Mouse (Mus musculus) thymus, adult 2 months (tissue): ENCODE results near the gene Rgr. TPM values are rescaled to one million over a fixed set of nuclear protein-coding genes. Genes with fewer than 3 reads are reported as not detected.

Experiments
- DNase-seq: peaks from one replicate; pipeline ENCODE4 v3.0.0; 2021
- H3K27ac ChIP-seq: fragments of 200-500 bp; 2 replicates; pipeline ENCODE4 v1.5.1; 2012; ENCODE audit warnings: low read length, control low read depth; ENCODE audit not compliant: control insufficient read depth, insufficient read depth
- H3K27me3 ChIP-seq: fragments of 200-500 bp; 2 replicates; pipeline ENCODE4 v1.6.1; 2012; ENCODE audit warnings: mild to moderate bottlenecking, low read length, moderate library complexity, mixed read lengths; ENCODE audit not compliant: control insufficient read depth, insufficient read depth
- H3K36me3 ChIP-seq: fragments of 200-500 bp; 2 replicates; pipeline ENCODE4 v1.6.1; 2012; ENCODE audit warnings: mild to moderate bottlenecking, low read length, moderate library complexity; ENCODE audit not compliant: control insufficient read depth, insufficient read depth
- H3K4me1 ChIP-seq: fragments of 200-500 bp; replicated peaks from 2 replicates; pipeline ENCODE4 v1.6.1; 2012; ENCODE audit warnings: low read length; ENCODE audit not compliant: control insufficient read depth, insufficient read depth
- H3K4me3 ChIP-seq: fragments of 200-500 bp; 2 replicates; pipeline ENCODE4 v1.5.1; 2012; ENCODE audit warnings: mild to moderate bottlenecking, low read length, control low read depth, moderate library complexity; ENCODE audit not compliant: control insufficient read depth, insufficient read depth
- CTCF ChIP-seq: fragments of 200-500 bp; IDR thresholded peaks from 2 replicates; pipeline ENCODE4 v1.5.1; 2012; ENCODE audit warnings: mild to moderate bottlenecking, control low read depth, low read length, moderate library complexity, borderline replicate concordance; ENCODE audit not compliant: control insufficient read depth, poor library complexity, insufficient read depth; ENCODE audit errors: extremely low read depth
- POLR2A ChIP-seq: fragments of 200-500 bp; IDR thresholded peaks from 2 replicates; pipeline ENCODE4 v1.6.1; 2012; ENCODE audit warnings: mild to moderate bottlenecking, low read length, control low read depth, moderate library complexity; ENCODE audit not compliant: control insufficient read depth, poor library complexity, insufficient read depth; ENCODE audit errors: extremely low read depth
- WGBS: fragments of 180-500 bp; shearing (Covaris S2); methylation state at CpG from one replicate; pipeline ENCODE4 v1.1.7; 2018; 5-methylcytosine and 5-hydroxymethylcytosine counted together
- polyA plus RNA-seq: library from polyadenylated mRNA; depleted of rRNA; stranded (reverse); fragments of >200 nt; gene quantifications from 2 replicates; pipeline ENCODE4 v1.2.3, GENCODE M21; 2012

The Rgr gene
- polyA plus RNA-seq, 1 experiment = 0.35 TPM

GRCm38 (mm10) chr14:37027248-37027933 is 21.4 kb downstream of the Rgr start:
- Histone ChIP-seq H3K27me3 (no peaks in the 10 kb centered on the region), H3K36me3 (no peaks in the 10 kb centered on the region), H3K27ac (no peak overlapping the region), H3K4me1 (no peaks in the 10 kb centered on the region), H3K4me3 (no peak overlapping the region)
- WGBS = 74% methylated on average over 4 of the region's 4 CpGs
- TF ChIP-seq POLR2A = no peak
- TF ChIP-seq CTCF = no peak
- DNase-seq = no peak

- WGBS = 31% methylated on average over 5 of the region's 5 CpGs
- H3K27ac ChIP-seq = no peak overlapping the region
- H3K4me3 ChIP-seq = no peak overlapping the region
- H3K27me3 ChIP-seq = no peaks in the 10 kb centered on the region
- TF ChIP-seq CTCF = no peak
- TF ChIP-seq POLR2A = no peak
- H3K36me3 ChIP-seq = no peaks in the 10 kb centered on the region
- DNase-seq = no peak
- no peaks in the 10 kb centered on the region for H3K4me1 ChIP-seq
These were observed 32.9 kb downstream of the Rgr start for GRCm38 (mm10) chr14:37015894-37016293.

- Histone ChIP-seq H3K27ac (no peak overlapping the region), H3K4me1 (no peaks in the 10 kb centered on the region), H3K27me3 (no peaks in the 10 kb centered on the region), H3K36me3 (no peaks in the 10 kb centered on the region), H3K4me3 (no peak overlapping the region)
- TF ChIP-seq POLR2A (no peak), CTCF (no peak)
- no peak for DNase-seq
- 66% methylated on average over 3 of the region's 3 CpGs for WGBS
These were observed 35.1 kb downstream of the Rgr start for GRCm38 (mm10) chr14:37013644-37014043.

GRCm38 (mm10) chr14:37009686-37010085 is 39.1 kb downstream of the Rgr start:
- DNase-seq = no peak
- WGBS = 92% methylated on average over 2 of the region's 2 CpGs
- Histone ChIP-seq H3K27ac (no peak overlapping the region), H3K4me3 (no peak overlapping the region), H3K27me3 (no peaks in the 10 kb centered on the region), H3K36me3 (no peaks in the 10 kb centered on the region), H3K4me1 (no peaks in the 10 kb centered on the region)
- TF ChIP-seq CTCF = no peak
- TF ChIP-seq POLR2A = no peak

GRCm38 (mm10) chr14:37006489-37006888 is 42.3 kb downstream of the Rgr start:
- Histone ChIP-seq H3K4me3 (no peak overlapping the region), H3K27ac (no peak overlapping the region), H3K4me1 (no peaks in the 10 kb centered on the region), H3K36me3 (no peaks in the 10 kb centered on the region), H3K27me3 (no peaks in the 10 kb centered on the region)
- no peak for TF ChIP-seq CTCF
- no peak for TF ChIP-seq POLR2A
- 89% methylated on average over 8 of the region's 8 CpGs for WGBS
- DNase-seq = no peak

- Histone ChIP-seq H3K4me3 (no peak overlapping the region), H3K36me3 (no peaks in the 10 kb centered on the region), H3K27me3 (no peaks in the 10 kb centered on the region), H3K27ac (no peak overlapping the region), H3K4me1 (no peaks in the 10 kb centered on the region)
- TF ChIP-seq CTCF (no peak), POLR2A (no peak)
- no peak for DNase-seq
- WGBS = 38% methylated on average over 3 of the region's 3 CpGs
These were observed 42.9 kb downstream of the Rgr start for GRCm38 (mm10) chr14:37005865-37006264.
